Mouse (Mus musculus) stomach, embryonic 16.5 days (tissue): ENCODE results near the gene Rpp40. TPM values are rescaled to one million over a fixed set of nuclear protein-coding genes. Genes with fewer than 3 reads are reported as not detected.
A peak's percentile ranks its signal among the peaks of the same experiment; 100 is the strongest.

Experiments
- ATAC-seq: fragments of 200-750 bp; cut with Nextera tagmentation; 2 replicates; pipeline ENCODE4 v1.8.0; 2017; ENCODE audit warnings: moderate number of reproducible peaks, moderate TSS enrichment; ENCODE audit not compliant: insufficient read depth, low FRiP score
- H3K27ac ChIP-seq: fragments of 300-500 bp; sonication (generic); 2 replicates; pipeline ENCODE4 v1.5.1; 2014; ENCODE audit warnings: low read length
- H3K27me3 ChIP-seq: fragments of 300-500 bp; sonication (generic); 2 replicates; pipeline ENCODE4 v1.6.1; 2014; ENCODE audit warnings: low read length, control low read depth, mixed read lengths; ENCODE audit not compliant: control insufficient read depth, insufficient read depth
- H3K36me3 ChIP-seq: fragments of 300-500 bp; sonication (generic); 2 replicates; pipeline ENCODE4 v1.6.1; 2014; ENCODE audit warnings: low read length; ENCODE audit not compliant: control insufficient read depth, insufficient read depth
- H3K4me1 ChIP-seq: fragments of 300-500 bp; sonication (generic); 2 replicates; pipeline ENCODE4 v1.6.1; 2014; ENCODE audit warnings: low read length, control low read depth, mixed read lengths; ENCODE audit not compliant: control insufficient read depth, insufficient read depth
- H3K4me2 ChIP-seq: fragments of 300-500 bp; sonication (generic); 2 replicates; pipeline ENCODE4 v1.6.1; 2014; ENCODE audit warnings: low read depth, low read length, mixed read lengths
- H3K4me3 ChIP-seq: fragments of 300-500 bp; sonication (generic); replicated peaks from 2 replicates; pipeline ENCODE4 v1.5.1; 2014; ENCODE audit warnings: mild to moderate bottlenecking, low read length
- H3K9ac ChIP-seq: fragments of 300-500 bp; sonication (generic); 2 replicates; pipeline ENCODE4 v1.6.1; 2014; ENCODE audit warnings: low read length
- H3K9me3 ChIP-seq: fragments of 300-500 bp; sonication (generic); replicated peaks from 2 replicates; pipeline ENCODE4 v1.6.1; 2016; ENCODE audit warnings: low read length, control low read depth; ENCODE audit not compliant: control insufficient read depth
- WGBS: fragments of 180-500 bp; shearing (Covaris S2); extraction: QIAGEN DNeasy Blood & Tissue Kit; methylation state at CpG from one replicate; pipeline ENCODE4 v1.1.7; 2014; 5-methylcytosine and 5-hydroxymethylcytosine counted together
- polyA plus RNA-seq: library from polyadenylated mRNA; unstranded; fragments of >200 nt; fragmentation: Nextera tagmentation; extraction: Ambion mirVana; gene quantifications from 2 replicates; pipeline ENCODE4 v1.2.1, GENCODE M21; 2015

Gene Rpp40
- polyA plus RNA-seq, 1 experiment from 2014 or later = 15.7 TPM

DNA sequence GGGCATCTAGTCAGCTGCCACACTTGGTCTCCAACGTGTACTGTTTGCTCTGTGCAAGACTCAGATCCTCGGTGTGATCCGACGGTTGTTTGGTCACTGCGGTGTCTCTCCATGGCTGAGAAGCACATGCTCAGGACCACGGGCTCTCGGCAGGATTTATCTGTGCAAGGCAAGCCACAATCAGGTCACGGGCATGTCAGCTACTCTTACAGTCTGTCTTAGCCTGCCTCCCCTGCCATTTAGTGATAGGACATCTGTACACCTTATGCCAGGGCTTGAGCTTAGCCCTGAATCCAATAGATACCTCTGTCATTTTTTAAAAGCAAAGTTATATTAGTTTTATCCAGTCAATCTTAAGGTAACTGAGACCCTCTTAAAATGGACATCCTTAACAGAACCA lies 35.5 kb downstream of the Rpp40 start:
- H3K27ac ChIP-seq = no peak overlapping the region
- 89% methylated on average over 8 of the region's 8 CpGs for WGBS
- no peaks in the 10 kb centered on the region for H3K27me3 ChIP-seq
- H3K4me1 ChIP-seq = no peaks in the 10 kb centered on the region
- H3K9ac ChIP-seq = no peak overlapping the region
- H3K36me3 ChIP-seq = no peaks in the 10 kb centered on the region
- H3K9me3 ChIP-seq = no peaks in the 10 kb centered on the region
- H3K4me2 ChIP-seq = no peak overlapping the region
- H3K4me3 ChIP-seq = no peak overlapping the region
- ATAC-seq = no peak

DNA sequence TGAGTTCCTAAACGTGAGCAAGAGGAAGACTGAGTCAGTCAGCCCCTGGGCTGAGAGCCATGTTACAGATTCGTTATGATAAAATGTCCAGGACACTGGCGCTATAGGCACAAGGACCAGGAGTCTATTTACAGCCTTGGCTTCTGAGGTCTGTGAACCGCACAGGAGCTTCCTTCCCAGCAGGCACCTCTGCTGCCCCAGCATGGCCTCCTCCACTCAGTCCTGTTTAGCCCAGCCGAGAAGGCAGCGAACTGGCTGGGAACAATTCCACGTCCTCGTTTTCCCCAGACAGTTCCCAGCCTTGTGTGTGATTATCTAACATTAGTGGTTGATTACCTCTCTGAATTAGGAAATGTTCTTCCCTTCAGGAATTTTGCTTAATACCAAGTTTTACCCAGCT lies 45.2 kb downstream of the Rpp40 start:
- no peak overlapping the region for H3K4me3 ChIP-seq
- H3K4me2 ChIP-seq = no peak overlapping the region
- H3K27ac ChIP-seq = no peak overlapping the region
- WGBS = 65% methylated on average over 8 of the region's 8 CpGs
- ATAC-seq = no peak
- no peaks in the 10 kb centered on the region for H3K4me1 ChIP-seq
- H3K36me3 ChIP-seq = no peaks in the 10 kb centered on the region; the same call in 1 of the 2 replicates
- H3K9ac ChIP-seq = no peak overlapping the region
- no peaks in the 10 kb centered on the region for H3K9me3 ChIP-seq
- no peaks in the 10 kb centered on the region for H3K27me3 ChIP-seq

DNA sequence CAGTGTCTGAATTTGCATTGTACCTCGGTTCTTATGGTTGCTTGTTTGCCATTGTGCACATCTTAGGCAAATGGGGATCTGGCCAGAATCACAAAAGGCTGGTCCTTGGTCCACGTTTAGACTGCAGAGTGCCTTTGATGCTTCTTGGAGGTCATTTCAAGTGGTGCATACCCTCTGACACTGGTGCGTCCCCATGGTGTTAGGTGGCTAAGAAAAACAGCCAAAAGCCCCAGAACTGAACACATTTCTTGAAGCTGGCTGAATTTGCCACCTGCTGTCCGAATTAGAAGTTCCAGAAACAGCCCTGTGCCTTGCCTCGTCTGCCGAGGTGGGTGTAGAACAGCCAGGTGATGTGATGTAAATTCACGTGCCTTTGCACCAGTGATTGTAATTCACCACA lies 48.7 kb downstream of the Rpp40 start:
- 87% methylated on average over 7 of the region's 7 CpGs for WGBS
- Histone ChIP-seq H3K4me2 (no peak overlapping the region), H3K36me3 (no peaks in the 10 kb centered on the region), H3K4me3 (no peak overlapping the region), H3K27ac (no peak overlapping the region), H3K9ac (no peak overlapping the region), H3K9me3 (no peaks in the 10 kb centered on the region), H3K4me1 (no peaks in the 10 kb centered on the region), H3K27me3 (no peaks in the 10 kb centered on the region)
- no peak for ATAC-seq

DNA sequence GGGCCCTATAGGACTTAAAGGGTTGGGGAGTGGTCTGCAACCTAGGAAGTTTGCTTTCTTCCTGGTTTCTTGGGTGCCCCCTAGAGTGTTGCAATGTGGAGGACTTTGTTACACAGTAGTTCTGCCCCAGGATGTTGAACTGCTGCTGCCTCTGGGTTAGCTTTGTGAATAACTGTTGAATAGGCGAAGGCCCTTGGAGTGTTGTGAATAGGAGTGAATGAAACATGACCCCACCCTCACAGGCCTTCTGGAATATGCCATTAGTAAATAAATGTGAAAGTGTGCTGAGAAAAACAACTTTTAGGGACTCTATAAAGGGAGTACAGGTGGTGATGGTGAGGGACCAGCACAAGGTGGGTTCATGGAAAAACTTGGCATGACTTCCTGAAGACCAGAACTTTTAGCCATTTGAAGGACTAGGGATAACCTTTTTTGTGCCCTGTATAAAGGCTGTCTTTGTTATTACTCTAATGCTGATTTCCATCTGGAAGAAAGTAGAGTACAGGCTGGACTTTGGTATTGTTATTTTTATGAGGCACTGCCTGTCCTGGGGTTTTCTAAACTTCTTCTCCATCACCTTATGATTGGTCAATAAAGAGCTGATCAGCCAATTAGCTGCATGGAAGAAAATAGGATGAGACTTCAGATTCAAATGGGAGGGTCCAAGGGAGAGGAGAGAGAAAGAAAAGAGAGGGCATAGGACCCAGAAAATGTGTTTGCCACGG lies 53.1 kb downstream of the Rpp40 start:
- Histone ChIP-seq H3K27ac (no peak overlapping the region), H3K4me3 (no peak overlapping the region), H3K27me3 (no peaks in the 10 kb centered on the region)

DNA sequence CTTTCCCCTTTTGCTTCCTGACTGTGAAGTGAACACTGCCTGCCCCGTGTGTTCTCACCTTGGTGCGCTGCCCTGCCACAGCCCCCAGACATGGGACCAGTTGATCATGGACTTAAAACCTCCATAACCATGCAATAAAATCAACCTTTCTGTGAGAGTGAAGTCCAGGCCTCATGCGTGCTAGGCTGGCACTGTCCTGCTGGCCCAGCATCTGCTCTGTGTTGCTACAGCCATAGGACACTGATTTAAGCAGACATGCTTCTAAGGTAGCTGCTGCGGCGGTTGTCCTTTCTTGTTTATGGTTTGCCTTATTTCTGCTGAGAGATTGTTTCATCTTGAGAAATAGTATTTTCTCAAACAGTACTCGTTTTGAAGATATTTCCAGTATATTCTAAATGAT lies 54.6 kb downstream of the Rpp40 start:
- Histone ChIP-seq H3K4me1 (peaks cover 6% of the 10 kb centered on the region; the same call in 1 of the 2 replicates), H3K36me3 (no peaks in the 10 kb centered on the region), H3K27ac (no peak overlapping the region), H3K9me3 (no peaks in the 10 kb centered on the region), H3K27me3 (no peaks in the 10 kb centered on the region), H3K4me3 (no peak overlapping the region), H3K4me2 (no peak overlapping the region), H3K9ac (no peak overlapping the region)
- no peak for ATAC-seq
- WGBS = 95% methylated on average over 6 of the region's 6 CpGs

More for the DNA sequence above, 53.1 kb downstream of the Rpp40 start:
- H3K36me3 ChIP-seq = no peaks in the 10 kb centered on the region
- no peak overlapping the region for H3K4me2 ChIP-seq
- H3K4me1 ChIP-seq = peaks cover 6% of the 10 kb centered on the region; the same call in 1 of the 2 replicates
- no peaks in the 10 kb centered on the region for H3K9me3 ChIP-seq
- no peak for ATAC-seq
- WGBS = 83% methylated on average over 2 of the region's 2 CpGs
- no peak overlapping the region for H3K9ac ChIP-seq

DNA sequence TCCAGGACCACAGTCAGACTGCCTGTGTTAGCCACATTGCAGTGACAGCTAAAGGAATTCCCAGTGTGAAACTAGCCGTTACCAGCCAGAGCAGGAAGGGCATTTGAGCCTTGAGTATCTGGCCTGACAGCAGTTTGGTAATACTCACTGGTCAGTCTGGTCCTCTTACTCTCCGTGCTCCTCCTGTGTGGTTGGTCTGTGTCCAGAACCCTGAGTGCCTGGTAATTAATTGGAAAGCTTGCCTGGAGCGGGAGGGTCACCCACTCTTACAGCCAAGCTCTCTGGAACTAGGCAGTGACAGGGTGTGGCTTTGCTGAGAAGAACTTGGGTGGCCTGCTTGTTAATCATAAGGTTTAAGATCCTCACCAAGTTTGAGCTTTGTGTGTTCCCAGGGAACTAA lies 57.5 kb downstream of the Rpp40 start:
- H3K36me3 ChIP-seq = no peaks in the 10 kb centered on the region
- H3K4me3 ChIP-seq = no peak overlapping the region
- peaks cover 6% of the 10 kb centered on the region; the same call in 1 of the 2 replicates for H3K4me1 ChIP-seq
- H3K27me3 ChIP-seq = no peaks in the 10 kb centered on the region
- 50% methylated on average over 3 of the region's 3 CpGs for WGBS
- H3K27ac ChIP-seq = no peak overlapping the region; the same call in 1 of the 2 replicates
- no peak overlapping the region for H3K9ac ChIP-seq
- H3K9me3 ChIP-seq = no peaks in the 10 kb centered on the region
- no peak overlapping the region for H3K4me2 ChIP-seq
- ATAC-seq = peak; percentile 25; the same call in 1 of the 2 replicates

DNA sequence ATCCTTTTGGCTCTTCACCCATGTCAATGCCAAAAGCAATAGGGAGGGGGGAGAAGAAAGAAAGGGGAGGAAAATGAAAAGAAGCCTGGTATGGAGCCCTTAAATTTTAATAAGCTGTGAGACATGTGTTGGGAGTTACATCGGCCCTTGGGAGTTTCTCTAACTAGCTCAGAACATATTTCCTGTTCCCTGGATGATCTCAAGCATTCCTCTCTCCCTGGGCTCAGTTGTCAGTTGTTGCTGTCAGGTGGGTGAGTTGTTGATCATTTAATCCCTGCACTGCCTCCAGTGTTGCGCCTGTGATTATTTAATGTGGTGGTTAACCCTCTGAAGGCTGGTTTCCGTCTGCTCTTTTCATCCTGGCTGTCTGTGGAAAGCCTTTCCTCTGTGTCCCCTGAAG lies 60.9 kb downstream of the Rpp40 start:
- Histone ChIP-seq H3K27ac (no peak overlapping the region), H3K9me3 (no peaks in the 10 kb centered on the region), H3K4me2 (no peak overlapping the region), H3K4me1 (peaks cover 6% of the 10 kb centered on the region; the same call in 1 of the 2 replicates), H3K27me3 (no peaks in the 10 kb centered on the region), H3K36me3 (no peaks in the 10 kb centered on the region), H3K9ac (no peak overlapping the region), H3K4me3 (no peak overlapping the region)
- no peak for ATAC-seq
- WGBS = 59% methylated on average over 3 of the region's 3 CpGs

Other genes with a start within 250 kb of the Rpp40 start
- 4.0 and 4.9 TPM in 2 replicates for gene Cdyl, start 246.5 kb downstream of the Rpp40 start, polyA plus RNA-seq
- 0.34 and 0.37 TPM in 2 replicates for gene Ppp1r3g, start 52.5 kb upstream of the Rpp40 start, polyA plus RNA-seq
- gene Fars2, start 211.1 kb upstream of the Rpp40 start, polyA plus RNA-seq = 34.6 and 38.1 TPM in 2 replicates
- 21.1 and 21.8 TPM in 2 replicates for gene Lyrm4, start 211.2 kb upstream of the Rpp40 start, polyA plus RNA-seq